9 mouse cellular contexts compared by ENCODE assay signal in genomic region chr19:7419134-7419533, GRCm38 (mm10). TPM values are rescaled to one million over a fixed set of nuclear protein-coding genes. Genes with fewer than 3 reads are reported as not detected.
DNase-seq lines count a peak whose midpoint lies in the region; ATAC-seq and TF ChIP-seq lines count a peak whose summit lies in the region.
"Had no signal": no experiment of that assay in that cellular context is flagged by ENCODE, and none has a peak within 500 bp of the region (broad histone marks: within the 10 kb centered on the region; RNA-seq: fewer than 3 reads in every experiment).

No protein-coding gene starts in this region.

- TF ChIP-seq RAD21 in MEL (IDR thresholded peaks at IDR 0.05; ENCODE audit: low read depth, low read length): no peak

- no peak for TF ChIP-seq POLR2A in MEL (IDR thresholded peaks at IDR 0.05; ENCODE audit: control insufficient read depth in 1 of 2, insufficient read depth in 1 of 2, low read depth in 1 of 2, low read length in 2 of 2, poor library complexity in 1 of 2)

- WGBS in hindbrain, embryonic 11.5 days: 30% methylated on average over 6 of the region's 6 CpGs
- WGBS in midbrain, embryonic 10.5 days: 43% methylated on average over 6 of the region's 6 CpGs

- H3K4me2 ChIP-seq in hindbrain, embryonic 11.5 days (replicated peaks; ENCODE audit: low read depth, low read length): peak overlapping the region; percentile 85

- H3K27me3 ChIP-seq in MEL (ENCODE audit: control insufficient read depth in 1 of 2, insufficient read depth in 2 of 2, low read length in 2 of 2): no peaks in the 10 kb centered on the region; a peak in 1 of 4 replicates
- H3K27me3 ChIP-seq in hindbrain, embryonic 11.5 days (ENCODE audit: control insufficient read depth, insufficient read depth, low read length): no peaks in the 10 kb centered on the region; the same call in 1 of the 2 replicates
- peaks cover 57% of the 10 kb centered on the region for H3K27me3 ChIP-seq in midbrain, embryonic 10.5 days (ENCODE audit: low read depth, poor library complexity, severe bottlenecking)

- H3K27ac ChIP-seq in MEL (ENCODE audit: control insufficient read depth, low read depth, low read length): peak overlapping the region; percentile 53
- H3K27ac ChIP-seq in hindbrain, embryonic 11.5 days (ENCODE audit: low read depth, low read length): peak overlapping the region; percentile 94
- H3K27ac ChIP-seq in midbrain, embryonic 10.5 days (replicated peaks): peak overlapping the region; percentile 99

- H3K4me3 ChIP-seq in MEL (ENCODE audit: control insufficient read depth in 1 of 2, insufficient read depth in 1 of 2, low read depth in 2 of 2, low read length in 2 of 2): peak overlapping the region; percentile 88
- H3K4me3 ChIP-seq in hindbrain, embryonic 11.5 days (ENCODE audit: low read depth, low read length): peak overlapping the region; percentile 89
- H3K4me3 ChIP-seq in midbrain, embryonic 10.5 days: peak overlapping the region; percentile 90

- H3K9me3 ChIP-seq in MEL (replicated peaks; ENCODE audit: insufficient read depth, low read length): no peaks in the 10 kb centered on the region
- H3K9me3 ChIP-seq in hindbrain, embryonic 11.5 days (ENCODE audit: control insufficient read depth, low read length): no peaks in the 10 kb centered on the region
- H3K9me3 ChIP-seq in midbrain, embryonic 10.5 days (replicated peaks): no peaks in the 10 kb centered on the region

- no peak for ATAC-seq in hindbrain, embryonic 11.5 days (ENCODE audit: low FRiP score)
- ATAC-seq: CD4-positive, CD25-positive, alpha-beta regulatory T cell, adult 4 months had no signal

- H3K9ac ChIP-seq in MEL (ENCODE audit: control insufficient read depth, low read depth, low read length, poor library complexity, severe bottlenecking): peak overlapping the region; percentile 63
- H3K9ac ChIP-seq in hindbrain, embryonic 11.5 days (ENCODE audit: low read depth, low read length): peak overlapping the region; percentile 99

- H3K79me2 ChIP-seq in MEL (ENCODE audit: control insufficient read depth, insufficient read depth, low read length, poor library complexity): peaks cover 19% of the 10 kb centered on the region

- 0 out of 4 replicates have a peak, but pooled peaks of 1 of the 2 experiments have one; percentile 20 for TF ChIP-seq EP300 in MEL (IDR thresholded peaks at IDR 0.05; ENCODE audit: low read depth in 1 of 2, low read length in 2 of 2)

- peak; percentile 95 for DNase-seq in heart, adult 11 months
- DNase-seq in heart, postnatal 4 days: no peak
- DNase-seq in MEL (ENCODE audit: low read depth, low spot score): peak; percentile 77
- DNase-seq in hindbrain, embryonic 11.5 days (ENCODE audit: low spot score): peak; percentile 19
- DNase-seq in midbrain, embryonic 10.5 days (ENCODE audit: low spot score): no peak
- DNase-seq in gastrocnemius, postnatal 4 days (ENCODE audit: low spot score in 2 of 2): no peak
- no peak for DNase-seq in layer of hippocampus, adult 11-12 months (ENCODE audit: low spot score)
- no peak for DNase-seq in adrenal gland, postnatal 36 days

- peaks cover 4 to 21% of the 10 kb centered on the region in 2 experiments for H3K4me1 ChIP-seq in MEL (ENCODE audit: control insufficient read depth in 1 of 2, insufficient read depth in 2 of 2, low read length in 2 of 2)
- H3K4me1 ChIP-seq in hindbrain, embryonic 11.5 days (replicated peaks; ENCODE audit: control insufficient read depth, insufficient read depth, low read length): peaks cover 44% of the 10 kb centered on the region
- peaks cover 69% of the 10 kb centered on the region for H3K4me1 ChIP-seq in midbrain, embryonic 10.5 days

- peaks cover 0 to 17% of the 10 kb centered on the region in 2 experiments; a peak in 2 of 4 replicates for H3K36me3 ChIP-seq in MEL (ENCODE audit: control insufficient read depth in 1 of 2, insufficient read depth in 2 of 2, low read length in 2 of 2)
- H3K36me3 ChIP-seq in hindbrain, embryonic 11.5 days (ENCODE audit: control insufficient read depth, insufficient read depth, low read length): peaks cover 9% of the 10 kb centered on the region
- peaks cover 48% of the 10 kb centered on the region for H3K36me3 ChIP-seq in midbrain, embryonic 10.5 days

- no peak for TF ChIP-seq CTCF in MEL (IDR thresholded peaks at IDR 0.05 in 2 of 3, conservative IDR thresholded peaks at IDR 0.05 in 1 of 3; ENCODE audit: control insufficient read depth in 1 of 3, insufficient read depth in 1 of 3, low read depth in 2 of 3, low read length in 3 of 3, poor library complexity in 1 of 3, severe bottlenecking in 1 of 3)

TF ChIP-seq in MEL, 35 proteins besides CTCF, POLR2A, EP300 and RAD21:
- TF ChIP-seq POLR2AphosphoS5 (IDR thresholded peaks at IDR 0.05; ENCODE audit: borderline replicate concordance, low read depth, low read length): no peak
- TF ChIP-seq HCFC1 (IDR thresholded peaks at IDR 0.05; ENCODE audit: low read depth, low read length): no peak
- no peak for TF ChIP-seq NELFE (IDR thresholded peaks at IDR 0.05; ENCODE audit: low read depth, low read length)
- peak; percentile 68 for TF ChIP-seq SIN3A (IDR thresholded peaks at IDR 0.05; ENCODE audit: low read length)
- no peak for TF ChIP-seq ZC3H11A (IDR thresholded peaks at IDR 0.05; ENCODE audit: low read depth, low read length)
- no peak for TF ChIP-seq GATA1 (IDR thresholded peaks at IDR 0.05; ENCODE audit: low read depth, low read length)
- no peak for TF ChIP-seq ZMIZ1 (IDR thresholded peaks at IDR 0.05; ENCODE audit: low read depth, low read length)
- no peak for TF ChIP-seq CHD1 (IDR thresholded peaks at IDR 0.05; ENCODE audit: low read depth, low read length)
- TF ChIP-seq SMC3 (IDR thresholded peaks at IDR 0.05; ENCODE audit: low read depth, low read length): no peak
- no peak; the same call in 1 of the 2 replicates for TF ChIP-seq UBTF (IDR thresholded peaks at IDR 0.05; ENCODE audit: borderline replicate concordance, insufficient read depth, low read depth, low read length)
- no peak for TF ChIP-seq GABPA (IDR thresholded peaks at IDR 0.05; ENCODE audit: low read depth, low read length)
- peak; percentile 76 for TF ChIP-seq TBP (IDR thresholded peaks at IDR 0.05; ENCODE audit: low read depth, low read length)
- no peak for TF ChIP-seq ZNF384 (IDR thresholded peaks at IDR 0.05; ENCODE audit: low read depth, low read length)
- 0 out of 2 replicates have a peak, but pooled peaks have one; percentile 9 for TF ChIP-seq ETS1 (IDR thresholded peaks at IDR 0.05; ENCODE audit: low read depth, low read length)
- no peak for TF ChIP-seq MAX (IDR thresholded peaks at IDR 0.05; ENCODE audit: low read length)
- TF ChIP-seq MYB (IDR thresholded peaks at IDR 0.05; ENCODE audit: low read depth, low read length): no peak
- TF ChIP-seq USF1 (IDR thresholded peaks at IDR 0.05; ENCODE audit: low read depth, low read length): no peak
- TF ChIP-seq MAFK (IDR thresholded peaks at IDR 0.05; ENCODE audit: borderline replicate concordance, low read depth, low read length): no peak
- TF ChIP-seq TCF12 (IDR thresholded peaks at IDR 0.05; ENCODE audit: low read depth, low read length): no peak
- peak; percentile 43 for TF ChIP-seq MXI1 (IDR thresholded peaks at IDR 0.05; ENCODE audit: low read depth, low read length)
- no peak for TF ChIP-seq E2F4 (IDR thresholded peaks at IDR 0.05; ENCODE audit: borderline replicate concordance, low read depth, low read length)
- 0 out of 2 replicates have a peak, but pooled peaks have one; percentile 25 for TF ChIP-seq MAZ (IDR thresholded peaks at IDR 0.05; ENCODE audit: low read depth, low read length)
TF ChIP-seq in MEL: peak in this region for 5.

RNA-seq across cellular contexts. Expression of gene 2700081O15Rik, which starts 1.7 kb away (rescaled TPM):
- 10 to 100 TPM; 28.4 to 28.5 TPM for total RNA-seq in heart, postnatal 4 days (2021)
- 10.7 and 14.1 TPM in 2 replicates for total RNA-seq in MEL (2012; rRNA removed)
- 10 to 100 TPM in 1 of 2 experiments, not detected in 1; 18.0 TPM for polyA plus RNA-seq in MEL (2012; ENCODE audit: insufficient read depth in 1 of 2, insufficient read length in 2 of 2, low read depth in 1 of 2, low replicate concordance in 2 of 2, missing spikeins in 1 of 2)
- polyA plus RNA-seq in hindbrain, embryonic 11.5 days (2014; fragmentation: Nextera tagmentation; extraction: Ambion mirVana): 14.5 and 17.7 TPM in 2 replicates
- 5.7 and 7.6 TPM in 2 replicates for polyA plus RNA-seq in midbrain, embryonic 10.5 days (2016; fragmentation: Nextera tagmentation; extraction: Ambion mirVana)
- 10 to 100 TPM; 34.4 to 34.7 TPM for total RNA-seq in gastrocnemius, postnatal 4 days (2021)
- total RNA-seq in adrenal gland, postnatal 36 days (2021): 10 to 100 TPM; 22.0 to 23.7 TPM

RNA-seq across cellular contexts. Expression of gene Spindoc, which starts 36.3 kb away (rescaled TPM):
- total RNA-seq in heart, postnatal 4 days (2021): 10 to 100 TPM; 29.4 to 30.8 TPM
- 12.8 and 13.0 TPM in 2 replicates for total RNA-seq in MEL (2012; rRNA removed)
- polyA plus RNA-seq in MEL (2012; ENCODE audit: insufficient read depth in 1 of 2, insufficient read length in 2 of 2, low read depth in 1 of 2, low replicate concordance in 2 of 2, missing spikeins in 1 of 2): 10 to 100 TPM in 1 of 2 experiments, not detected in 1; 54.1 TPM
- polyA plus RNA-seq in hindbrain, embryonic 11.5 days (2014; fragmentation: Nextera tagmentation; extraction: Ambion mirVana): 26.1 and 34.6 TPM in 2 replicates
- 43.1 and 51.7 TPM in 2 replicates for polyA plus RNA-seq in midbrain, embryonic 10.5 days (2016; fragmentation: Nextera tagmentation; extraction: Ambion mirVana)
- total RNA-seq in gastrocnemius, postnatal 4 days (2021): 10 to 100 TPM; 18.2 to 20.1 TPM
- 10 to 100 TPM; 20.4 to 23.8 TPM for total RNA-seq in adrenal gland, postnatal 36 days (2021)

Comparison
In these comparisons a context has a peak if more than half of its experiments do, and no peak if none do; other contexts are left out.
1. DNase-seq: peak in heart, adult 11 months (single experiment), MEL (single experiment) and hindbrain, embryonic 11.5 days (single experiment); none in heart, postnatal 4 days (single experiment), midbrain, embryonic 10.5 days (single experiment), gastrocnemius, postnatal 4 days (0 of 2), layer of hippocampus, adult 11-12 months (single experiment) and adrenal gland, postnatal 36 days (0 of 2).
2. Peak in every context shown above with its lines, with median percentiles within 50 percentile points of each other: H3K27ac ChIP-seq and H3K4me3 ChIP-seq.